Mouse (Mus musculus) hindbrain, embryonic 11.5 days (tissue): ENCODE measurements at regions not wholly inside any gene's neighbourhood (a gene's known extent, or its start where the extent isn't known, plus 50 kb on each side); places are given as distances from the start of the nearest gene placed in this dataset.

Experiments
- ATAC-seq: fragments of 200-750 bp; cut with Nextera tagmentation; 2 replicates; pipeline ENCODE4 v1.8.0; 2017; ENCODE audit warnings: mild to moderate bottlenecking, moderate TSS enrichment, moderate library complexity; ENCODE audit not compliant: low FRiP score
- DNase-seq: peaks from one replicate; pipeline ENCODE4 v3.0.0-alpha.2; 2015; ENCODE audit warnings: low spot score
- H3K27ac ChIP-seq: fragments of 300-500 bp; sonication (generic); 2 replicates; pipeline ENCODE4 v1.5.1; 2014; ENCODE audit warnings: mild to moderate bottlenecking, low read depth, low read length
- H3K27me3 ChIP-seq: fragments of 300-500 bp; sonication (generic); 2 replicates; pipeline ENCODE4 v1.6.1; 2014; ENCODE audit warnings: mild to moderate bottlenecking, low read length, moderate library complexity, mixed read lengths; ENCODE audit not compliant: control insufficient read depth, insufficient read depth
- H3K36me3 ChIP-seq: fragments of 300-500 bp; sonication (generic); 2 replicates; pipeline ENCODE4 v1.6.1; 2014; ENCODE audit warnings: mild to moderate bottlenecking, low read length, moderate library complexity, mixed read lengths; ENCODE audit not compliant: control insufficient read depth, insufficient read depth
- H3K4me1 ChIP-seq: fragments of 300-500 bp; sonication (generic); replicated peaks from 2 replicates; pipeline ENCODE4 v1.6.1; 2014; ENCODE audit warnings: low read length, mixed read lengths; ENCODE audit not compliant: control insufficient read depth, insufficient read depth
- H3K4me2 ChIP-seq: fragments of 300-500 bp; sonication (generic); replicated peaks from 2 replicates; pipeline ENCODE4 v1.6.1; 2014; ENCODE audit warnings: mild to moderate bottlenecking, low read depth, low read length
- H3K4me3 ChIP-seq: fragments of 300-500 bp; sonication (generic); 2 replicates; pipeline ENCODE4 v1.5.1; 2014; ENCODE audit warnings: low read depth, low read length
- H3K9ac ChIP-seq: fragments of 300-500 bp; sonication (generic); 2 replicates; pipeline ENCODE4 v1.6.1; 2014; ENCODE audit warnings: low read depth, low read length
- H3K9me3 ChIP-seq: fragments of 300-500 bp; sonication (generic); 2 replicates; pipeline ENCODE4 v1.6.1; 2016; ENCODE audit warnings: low read length; ENCODE audit not compliant: control insufficient read depth
- WGBS: fragments of 180-500 bp; shearing (Covaris S2); extraction: QIAGEN DNeasy Blood & Tissue Kit; methylation state at CpG from one replicate; pipeline ENCODE4 v1.1.7; 2014; 5-methylcytosine and 5-hydroxymethylcytosine counted together

- Histone ChIP-seq H3K9ac (no peak overlapping the region), H3K27me3 (no peaks in the 10 kb centered on the region), H3K9me3 (no peaks in the 10 kb centered on the region), H3K36me3 (no peaks in the 10 kb centered on the region), H3K4me3 (no peak overlapping the region), H3K27ac (no peak overlapping the region), H3K4me2 (no peak overlapping the region), H3K4me1 (no peaks in the 10 kb centered on the region)
- ATAC-seq (no peak), DNase-seq (no peak)
- WGBS: 86% methylated on average over 6 of the region's 6 CpGs
Observed at GRCm38 (mm10) chr13:79182630-79183412, 983.3 kb upstream of the Nr2f1 start.

- no peak overlapping the region for H3K9ac ChIP-seq
- H3K36me3 ChIP-seq: no peaks in the 10 kb centered on the region
- no peaks in the 10 kb centered on the region for H3K27me3 ChIP-seq
- ATAC-seq (no peak), DNase-seq (no peak)
- no peaks in the 10 kb centered on the region for H3K9me3 ChIP-seq
- no peaks in the 10 kb centered on the region for H3K4me1 ChIP-seq
- H3K4me3 ChIP-seq: no peak overlapping the region
- H3K27ac ChIP-seq: no peak overlapping the region
- no peak overlapping the region for H3K4me2 ChIP-seq
- WGBS: 78% methylated on average over 3 of the region's 3 CpGs
Observed at GRCm38 (mm10) chr13:79158757-79159156, 959.2 kb upstream of the Nr2f1 start.

- H3K36me3 ChIP-seq: no peaks in the 10 kb centered on the region
- no peak overlapping the region for H3K4me2 ChIP-seq
- H3K4me1 ChIP-seq: no peaks in the 10 kb centered on the region
- no peak for ATAC-seq
- DNase-seq: no peak
- 64% methylated on average over 1 of the region's 1 CpGs for WGBS
- H3K27me3 ChIP-seq: no peaks in the 10 kb centered on the region
- no peaks in the 10 kb centered on the region for H3K9me3 ChIP-seq
- H3K9ac ChIP-seq: no peak overlapping the region
- H3K4me3 ChIP-seq: no peak overlapping the region
- H3K27ac ChIP-seq: no peak overlapping the region
Observed at GRCm38 (mm10) chr13:79142903-79143302, 943.3 kb upstream of the Nr2f1 start.

GRCm38 (mm10) chr13:79141362-79141966, 941.9 kb upstream of the Nr2f1 start:
- 23% methylated on average over 5 of the region's 5 CpGs for WGBS
- H3K4me3 ChIP-seq: no peak overlapping the region
- DNase-seq: no peak

GRCm38 (mm10) chr13:79138747-79139146, 939.2 kb upstream of the Nr2f1 start:
- no peak overlapping the region for H3K4me2 ChIP-seq
- no peaks in the 10 kb centered on the region for H3K36me3 ChIP-seq
- no peak overlapping the region for H3K9ac ChIP-seq
- 0 out of 2 replicates have a peak, but pooled peaks cover 3% of the 10 kb centered on the region for H3K4me1 ChIP-seq
- peak overlapping the region; percentile 36; the same call in 1 of the 2 replicates for H3K27ac ChIP-seq
- 54% methylated on average over 2 of the region's 2 CpGs for whole genome bisulfite sequencing
- no peaks in the 10 kb centered on the region for H3K27me3 ChIP-seq
- H3K4me3 ChIP-seq: no peak overlapping the region
- ATAC-seq (no peak), DNase-seq (no peak)
- H3K9me3 ChIP-seq: no peaks in the 10 kb centered on the region

More at GRCm38 (mm10) chr13:79141362-79141966, 941.9 kb upstream of the Nr2f1 start:
- 0 out of 2 replicates have a peak, but pooled peaks have one; percentile 34 for ATAC-seq
- H3K4me1 ChIP-seq: no peaks in the 10 kb centered on the region
- H3K9me3 ChIP-seq: no peaks in the 10 kb centered on the region
- H3K4me2 ChIP-seq: no peak overlapping the region
- H3K36me3 ChIP-seq: no peaks in the 10 kb centered on the region
- no peak overlapping the region for H3K27ac ChIP-seq
- H3K27me3 ChIP-seq: no peaks in the 10 kb centered on the region
- no peak overlapping the region for H3K9ac ChIP-seq

GRCm38 (mm10) chr13:79136726-79137125, 937.2 kb upstream of the Nr2f1 start:
- Histone ChIP-seq H3K9me3 (no peaks in the 10 kb centered on the region), H3K4me2 (no peak overlapping the region), H3K27me3 (no peaks in the 10 kb centered on the region), H3K27ac (no peak overlapping the region), H3K4me1 (0 out of 2 replicates have a peak, but pooled peaks cover 3% of the 10 kb centered on the region), H3K9ac (no peak overlapping the region), H3K36me3 (no peaks in the 10 kb centered on the region), H3K4me3 (no peak overlapping the region)
- peak; percentile 81 for ATAC-seq
- WGBS: 9% methylated on average over 1 of the region's 1 CpGs
- DNase-seq: peak; percentile 37
